Mouse (Mus musculus) brown adipose tissue, adult 24 weeks (tissue): ENCODE measurements at regions not wholly inside any gene's neighbourhood (a gene's known extent, or its start where the extent isn't known, plus 50 kb on each side); places are given as distances from the start of the nearest gene placed in this dataset.

ENCODE experiments used
- H3K27ac ChIP-seq: fragments of 200-500 bp; replicated peaks from 2 replicates; pipeline ENCODE4 v1.5.1; 2012; ENCODE audit warnings: low read depth, mild to moderate bottlenecking, low read length
- H3K4me1 ChIP-seq: fragments of 200-500 bp; 2 replicates; pipeline ENCODE4 v1.6.1; 2012; ENCODE audit warnings: low read length, mixed read lengths; ENCODE audit not compliant: control insufficient read depth, insufficient read depth, insufficient read length
- H3K4me3 ChIP-seq: fragments of 200-500 bp; 2 replicates; pipeline ENCODE4 v1.5.1; 2012; ENCODE audit warnings: low read depth, mild to moderate bottlenecking, low read length, moderate library complexity; ENCODE audit not compliant: insufficient read depth

DNA sequence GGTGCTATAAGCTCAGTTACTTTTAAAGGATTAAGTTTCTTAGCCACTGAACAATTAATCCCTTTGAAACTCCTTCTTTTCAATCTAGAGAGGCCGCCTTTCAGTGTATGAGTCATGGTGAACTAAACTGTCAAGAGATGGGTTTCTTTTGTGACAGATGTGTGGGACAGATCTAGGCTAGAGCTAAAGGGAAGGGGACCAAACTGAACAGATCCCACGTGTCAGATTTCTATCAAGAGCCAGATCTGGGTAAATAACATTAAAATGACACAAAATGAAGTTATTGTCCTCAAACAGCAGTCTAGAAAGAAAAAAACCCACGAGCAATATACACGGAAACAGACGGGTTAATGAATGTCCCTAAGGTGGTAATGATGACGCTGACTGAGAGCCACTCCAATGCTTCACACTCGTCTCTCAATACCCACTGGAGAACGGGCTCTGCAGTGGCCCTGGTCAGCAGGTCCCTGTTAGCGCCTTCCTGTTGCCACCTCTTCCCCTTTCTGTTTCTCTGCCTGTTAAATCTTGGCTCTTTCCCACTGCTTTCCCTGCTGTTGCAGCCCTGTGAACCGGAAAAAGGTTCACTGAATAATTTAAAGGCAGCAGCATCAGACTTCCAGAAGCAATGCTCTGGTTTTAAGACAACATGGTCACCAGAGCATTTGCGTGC lies 52.7 kb upstream of the Rab3gap2 start:
- H3K4me3 ChIP-seq = no peak overlapping the region
- no peaks in the 10 kb centered on the region for H3K4me1 ChIP-seq
- H3K27ac ChIP-seq = no peak overlapping the region

DNA sequence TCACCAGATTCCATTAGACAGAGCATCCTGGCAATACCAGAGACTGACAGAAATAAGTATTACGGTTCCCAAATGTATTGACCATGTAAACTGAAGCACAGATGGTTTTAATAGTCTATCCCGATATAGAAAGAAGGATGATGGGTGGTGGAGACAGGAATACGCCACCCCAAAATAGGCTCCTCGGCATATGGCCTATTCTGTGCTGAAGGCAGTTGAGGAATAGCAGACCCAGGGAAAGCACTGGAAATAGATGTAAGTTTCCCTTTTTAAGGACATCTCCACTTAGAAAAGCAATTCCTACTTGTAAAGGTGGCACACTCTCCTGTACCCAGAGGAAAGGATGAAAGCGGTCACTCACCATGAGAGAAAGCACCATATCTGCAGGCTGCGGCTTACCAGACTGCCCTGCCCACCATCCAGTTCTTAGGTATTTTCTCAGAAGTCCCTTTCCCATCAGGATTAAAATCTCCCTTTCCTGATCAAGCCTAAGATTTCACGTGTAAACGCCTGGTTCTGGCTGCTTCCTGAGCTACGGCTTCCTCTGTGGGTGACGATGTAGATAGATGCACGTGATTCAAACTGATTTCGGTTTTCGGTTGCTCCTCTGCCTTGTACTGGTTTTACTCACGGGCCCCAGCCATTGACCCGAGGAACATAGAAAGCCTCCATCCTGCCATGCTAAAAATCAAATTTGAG lies 53.3 kb upstream of the Rab3gap2 start:
- no peaks in the 10 kb centered on the region for H3K4me1 ChIP-seq
- no peak overlapping the region for H3K27ac ChIP-seq
- no peak overlapping the region for H3K4me3 ChIP-seq

DNA sequence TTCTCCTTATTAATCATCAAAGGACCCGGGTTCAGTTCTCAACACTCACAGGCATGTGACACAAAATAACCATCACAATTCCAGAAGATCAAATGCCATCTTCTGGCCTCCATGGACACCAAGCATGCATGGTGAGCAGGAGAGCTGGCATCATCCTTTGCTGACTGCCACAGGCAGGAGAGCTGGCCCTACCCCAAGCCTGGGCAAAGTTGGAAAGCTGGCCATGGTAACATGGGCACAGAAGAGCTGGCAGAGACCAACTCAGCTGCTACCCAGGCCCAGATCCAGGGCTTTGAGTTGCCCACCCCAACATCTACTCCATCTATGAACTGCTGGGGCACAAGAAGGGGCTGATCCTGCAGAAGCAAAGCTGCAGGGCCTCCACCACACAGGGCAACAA lies 59.1 kb upstream of the Rab3gap2 start:
- no peak overlapping the region for H3K4me3 ChIP-seq
- no peaks in the 10 kb centered on the region for H3K4me1 ChIP-seq
- no peak overlapping the region for H3K27ac ChIP-seq

DNA sequence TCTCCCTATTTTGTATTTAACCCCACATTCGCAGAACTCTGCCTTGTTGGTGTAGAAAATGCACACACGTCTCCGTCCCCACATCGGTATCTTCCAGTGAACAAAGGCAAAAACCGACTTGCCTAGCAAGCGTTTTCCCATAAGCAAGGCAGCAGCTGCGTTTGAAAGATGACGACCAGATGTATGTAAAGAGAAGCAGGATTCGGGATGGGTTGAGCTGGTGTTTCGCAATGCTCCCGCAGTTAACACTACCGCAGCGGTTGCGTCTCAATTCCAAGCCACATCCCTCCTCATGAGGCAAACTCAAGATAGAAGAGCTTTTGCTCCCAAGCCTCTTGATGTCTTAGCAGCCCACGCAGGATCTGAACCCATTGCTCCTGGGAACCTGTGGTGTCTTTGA lies 59.9 kb upstream of the Rab3gap2 start:
- no peak overlapping the region for H3K4me3 ChIP-seq
- no peaks in the 10 kb centered on the region for H3K4me1 ChIP-seq
- H3K27ac ChIP-seq = no peak overlapping the region

DNA sequence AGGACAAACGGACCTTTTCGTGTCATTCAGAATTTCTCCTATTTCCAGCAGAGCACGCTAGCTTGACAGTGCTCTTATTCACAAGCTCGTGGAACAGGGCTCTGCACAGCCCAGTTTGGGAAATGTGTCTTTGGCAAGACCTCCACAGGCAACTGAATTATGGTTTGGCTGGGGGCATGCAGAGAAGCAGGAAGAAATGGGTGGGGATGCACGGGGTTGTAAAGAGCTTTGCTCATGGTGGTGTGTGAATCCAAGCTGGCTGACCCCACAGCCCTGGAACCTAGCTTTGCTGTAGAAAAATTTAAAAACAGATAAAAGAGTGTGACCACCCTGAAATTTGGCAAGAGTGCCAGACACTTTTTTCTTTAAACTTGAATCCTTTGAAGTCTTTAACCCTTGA lies 63.6 kb upstream of the Rab3gap2 start:
- Histone ChIP-seq H3K27ac (no peak overlapping the region), H3K4me3 (no peak overlapping the region), H3K4me1 (no peaks in the 10 kb centered on the region)

DNA sequence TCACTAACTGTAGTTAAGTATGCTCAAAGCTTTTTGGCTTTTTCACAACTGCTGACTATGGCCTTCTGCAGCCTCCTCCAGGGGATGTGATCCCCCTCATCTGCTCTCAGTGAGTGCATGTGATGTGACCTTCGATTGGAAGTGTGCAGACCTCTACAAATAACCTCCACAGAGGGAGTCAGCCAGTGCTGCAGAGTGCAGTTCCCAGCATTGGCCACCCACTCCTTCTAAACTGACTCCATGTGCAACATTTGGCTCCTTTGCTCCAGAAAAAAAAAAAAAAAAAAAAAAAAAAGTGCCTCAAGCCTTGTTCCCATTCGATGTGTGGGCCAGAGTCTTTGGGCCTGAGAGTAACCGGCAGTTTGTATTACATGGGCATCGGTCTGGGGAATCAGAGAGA lies 75.7 kb upstream of the Rab3gap2 start:
- Histone ChIP-seq H3K4me1 (no peaks in the 10 kb centered on the region), H3K27ac (no peak overlapping the region), H3K4me3 (no peak overlapping the region)

DNA sequence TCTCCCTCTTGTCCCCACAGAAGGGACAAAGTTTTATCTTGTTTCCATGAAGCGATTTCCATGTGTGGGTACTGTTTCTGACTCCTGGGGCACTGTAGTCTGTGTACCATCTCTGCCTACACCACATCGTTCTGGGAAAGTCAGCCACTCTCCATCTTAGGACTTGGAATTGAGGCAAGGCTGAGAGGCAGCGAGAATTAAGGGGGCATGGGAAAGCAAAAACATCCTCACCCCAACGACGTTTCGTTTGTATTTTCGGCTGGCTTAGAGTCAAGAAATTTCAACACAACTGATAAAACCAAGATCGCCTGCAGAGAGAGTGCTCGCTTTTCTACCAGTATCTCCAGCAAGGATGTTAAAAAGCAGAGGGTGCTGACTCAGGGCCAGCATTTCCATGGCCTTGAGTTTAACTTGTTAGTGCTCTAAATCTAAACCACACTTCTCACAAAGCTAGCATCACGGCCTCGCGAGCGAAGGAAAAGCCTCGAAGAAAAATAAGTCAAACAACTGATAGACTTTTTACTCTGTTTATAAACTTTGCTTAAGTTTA lies 78.1 kb upstream of the Rab3gap2 start:
- Histone ChIP-seq H3K4me3 (no peak overlapping the region), H3K4me1 (no peaks in the 10 kb centered on the region), H3K27ac (no peak overlapping the region)

DNA sequence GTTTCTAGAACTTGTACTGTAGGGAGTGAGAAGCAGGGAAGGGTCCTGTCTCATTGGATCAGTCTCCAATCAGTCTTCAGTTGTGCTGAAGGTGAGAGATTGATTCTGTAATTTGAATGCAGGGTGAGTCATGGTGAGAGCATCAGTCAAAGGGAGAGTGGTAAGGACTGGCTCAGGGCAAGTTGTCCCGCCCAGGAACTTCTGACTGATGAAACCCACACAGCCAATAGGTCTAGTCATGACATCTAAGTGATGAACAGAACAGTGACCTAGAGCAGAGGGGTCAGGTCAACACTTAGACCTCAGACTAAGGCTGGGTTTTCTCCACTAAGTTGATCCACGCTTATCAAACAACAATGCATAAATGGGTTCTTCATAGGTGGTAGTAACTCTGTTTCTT lies 82.4 kb upstream of the Rab3gap2 start:
- Histone ChIP-seq H3K4me3 (no peak overlapping the region), H3K4me1 (no peaks in the 10 kb centered on the region), H3K27ac (no peak overlapping the region)

DNA sequence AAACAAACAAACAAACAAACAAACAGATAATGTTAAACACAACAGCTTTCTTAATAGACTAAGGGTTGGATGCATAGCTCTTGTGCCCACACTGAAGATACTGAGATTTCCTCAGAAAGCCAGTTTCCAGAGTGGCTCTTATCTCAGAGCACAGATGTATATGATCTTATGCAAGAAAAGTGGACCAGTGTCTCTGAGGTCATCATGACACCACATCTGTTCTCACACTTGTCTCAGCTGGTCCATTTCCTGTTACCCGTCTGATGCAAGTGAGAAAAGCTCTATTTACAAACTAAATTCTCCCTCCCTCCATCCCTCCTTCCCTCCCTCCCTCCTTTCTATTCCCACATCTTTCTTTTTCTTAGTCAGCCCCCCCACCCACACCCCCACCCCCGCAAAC lies 83.5 kb upstream of the Rab3gap2 start:
- Histone ChIP-seq H3K4me3 (no peak overlapping the region), H3K27ac (no peak overlapping the region), H3K4me1 (no peaks in the 10 kb centered on the region)

DNA sequence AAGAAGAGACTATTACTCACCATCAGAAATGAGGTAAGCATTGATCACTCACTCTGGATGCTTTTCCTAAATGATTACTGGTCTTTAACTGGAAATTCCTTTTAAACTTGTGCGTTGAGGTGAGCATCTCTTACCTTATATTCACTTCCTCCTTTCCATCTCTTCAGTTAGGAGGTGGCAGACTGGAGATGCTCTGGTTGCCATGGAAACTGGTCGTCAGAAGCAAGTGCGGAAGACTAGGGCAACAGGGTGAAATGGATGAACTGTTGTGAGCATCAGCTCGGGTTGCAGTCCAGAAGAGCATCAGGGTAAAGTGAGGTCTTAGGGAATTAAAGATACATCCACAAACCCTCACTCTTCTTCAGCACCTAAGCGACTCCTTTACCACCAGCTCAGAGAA lies 86.2 kb upstream of the Rab3gap2 start:
- Histone ChIP-seq H3K27ac (no peak overlapping the region), H3K4me3 (no peak overlapping the region)

DNA sequence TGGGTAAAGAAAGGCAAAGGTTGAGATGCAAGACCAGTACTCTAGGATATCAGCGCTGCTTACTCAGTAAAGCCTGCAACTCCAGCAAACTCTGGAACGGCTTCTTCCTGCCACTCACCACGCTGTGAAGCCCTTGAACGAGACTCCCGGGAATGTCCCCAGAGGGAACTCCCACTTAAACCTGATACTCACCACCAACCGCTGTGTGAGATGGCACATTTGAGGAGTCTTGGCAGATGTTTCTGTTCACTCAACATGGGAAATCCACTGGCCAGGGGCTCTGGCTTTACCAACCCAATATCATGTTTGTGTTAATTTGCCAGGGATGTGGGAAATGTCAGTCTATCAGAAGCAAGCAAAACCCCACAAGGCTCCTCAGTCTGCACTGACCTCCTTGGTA lies 90.2 kb upstream of the Rab3gap2 start:
- H3K4me3 ChIP-seq = no peak overlapping the region
- H3K27ac ChIP-seq = no peak overlapping the region
- no peaks in the 10 kb centered on the region for H3K4me1 ChIP-seq

More for the DNA sequence above, 86.2 kb upstream of the Rab3gap2 start:
- H3K4me1 ChIP-seq = no peaks in the 10 kb centered on the region

DNA sequence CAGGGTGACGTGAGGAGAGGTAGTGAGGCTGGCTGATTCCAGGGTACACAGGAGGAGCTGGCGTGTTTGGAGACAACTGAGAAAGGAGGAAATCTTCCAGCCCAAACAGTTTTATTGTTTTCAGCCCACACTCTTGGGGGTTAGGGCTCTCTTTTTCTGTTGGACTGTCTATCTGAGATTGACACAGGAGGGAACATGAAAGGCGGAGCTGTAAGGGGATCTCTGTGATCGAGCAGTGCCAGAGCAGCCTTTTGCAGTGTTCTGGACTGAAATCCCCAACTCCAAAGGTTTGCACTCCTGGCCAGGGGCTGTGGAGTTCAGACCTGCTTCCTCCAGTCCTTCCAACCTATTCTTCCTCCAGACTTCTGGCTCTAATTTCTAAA lies 91.9 kb upstream of the Rab3gap2 start:
- no peak overlapping the region for H3K4me3 ChIP-seq
- no peaks in the 10 kb centered on the region for H3K4me1 ChIP-seq
- no peak overlapping the region for H3K27ac ChIP-seq

DNA sequence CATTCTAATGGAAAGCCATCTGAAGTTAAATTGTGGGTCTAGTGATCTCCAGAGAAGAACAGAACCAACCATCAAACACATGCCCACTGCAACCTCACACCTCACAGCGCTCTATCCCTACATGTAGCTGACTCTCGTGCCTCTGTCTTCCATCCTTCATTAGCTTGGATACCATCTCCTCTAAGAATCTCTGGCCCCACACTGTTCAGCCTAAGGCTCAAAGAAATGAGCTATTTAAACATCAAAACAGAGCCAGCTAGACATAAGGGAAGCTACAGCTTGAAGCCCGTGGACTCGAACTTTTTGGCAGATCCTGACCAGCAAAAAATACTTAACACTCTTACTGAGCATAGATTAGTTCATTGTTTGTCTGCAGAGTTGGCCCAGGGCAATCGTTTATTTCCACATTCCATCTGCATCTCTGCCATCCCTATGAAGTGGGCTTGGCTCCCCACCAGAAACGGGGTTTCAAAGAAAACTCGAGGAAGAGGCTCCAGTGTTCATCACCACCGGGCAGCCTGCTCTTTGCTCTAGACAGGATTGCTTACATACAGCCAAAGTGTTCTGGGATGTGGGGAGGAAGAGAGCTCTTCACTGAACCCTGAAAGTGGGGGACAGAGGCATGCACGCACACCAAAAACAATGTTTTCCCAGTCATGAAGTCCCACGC lies 92.4 kb upstream of the Rab3gap2 start:
- H3K27ac ChIP-seq = no peak overlapping the region
- no peak overlapping the region for H3K4me3 ChIP-seq
- no peaks in the 10 kb centered on the region for H3K4me1 ChIP-seq

DNA sequence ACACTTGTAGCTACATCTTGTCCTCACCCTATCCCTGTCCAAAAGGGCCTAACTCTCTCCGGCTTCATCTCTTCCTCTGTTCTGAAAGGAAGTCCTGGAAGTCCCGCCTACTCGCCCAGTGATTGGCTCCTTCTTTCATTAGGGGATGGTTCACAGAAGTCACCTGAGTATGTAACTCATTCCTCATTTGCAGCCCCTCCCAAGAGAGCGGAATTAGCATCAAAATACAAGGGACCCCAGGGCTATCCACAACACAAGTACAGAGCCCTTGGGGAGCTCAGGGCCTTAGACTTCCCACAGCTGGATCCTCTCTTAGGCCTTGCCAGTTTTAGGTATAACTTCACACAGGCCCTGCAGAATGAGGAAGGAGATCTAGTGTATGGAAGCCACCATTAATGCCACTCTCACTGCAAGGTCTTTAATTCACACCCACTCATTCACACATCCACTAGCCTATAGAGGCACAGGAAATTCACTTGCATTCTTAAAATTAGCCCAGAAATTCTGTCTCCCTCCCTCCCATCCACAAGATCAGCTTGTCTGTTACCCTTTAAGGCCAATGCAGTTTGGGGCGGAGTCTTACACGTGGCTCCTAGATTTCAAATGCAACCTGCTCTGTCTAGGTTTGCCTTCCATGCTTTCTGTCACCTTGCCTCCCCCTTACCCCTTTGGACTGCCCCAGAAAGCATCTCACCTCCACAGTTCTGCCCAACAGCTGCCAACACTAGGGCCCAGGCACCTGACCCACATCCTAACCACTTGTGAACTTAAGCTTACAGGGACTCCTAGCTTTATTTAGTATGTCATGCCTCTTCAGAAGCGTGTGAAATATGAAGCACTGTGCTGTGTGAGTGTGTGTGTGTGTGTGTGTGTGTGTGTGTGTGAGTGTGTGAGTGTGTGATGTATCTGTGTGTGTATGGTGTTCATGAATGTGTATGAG lies 98.7 kb upstream of the Rab3gap2 start:
- H3K27ac ChIP-seq = no peak overlapping the region
- H3K4me1 ChIP-seq = no peaks in the 10 kb centered on the region
- no peak overlapping the region for H3K4me3 ChIP-seq

DNA sequence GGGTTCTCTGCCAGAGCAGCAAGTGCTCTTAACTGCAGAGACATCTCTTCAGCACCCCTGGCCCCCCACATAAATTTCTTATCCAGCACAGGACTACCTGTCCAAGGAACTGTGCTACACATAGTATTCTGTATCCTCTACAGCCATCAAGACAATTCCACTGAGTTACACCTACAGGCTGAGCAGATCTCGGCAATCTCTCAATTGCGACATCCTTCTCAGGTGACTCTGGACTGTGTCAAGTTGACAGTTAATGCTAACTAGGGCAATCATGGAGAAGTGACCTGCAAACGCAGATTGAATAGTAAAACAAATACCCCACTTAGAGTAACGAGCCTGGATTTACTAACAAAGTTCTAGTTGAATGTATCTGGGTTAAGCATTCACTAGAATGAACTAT lies 100.1 kb upstream of the Rab3gap2 start:
- H3K4me1 ChIP-seq = no peaks in the 10 kb centered on the region
- H3K27ac ChIP-seq = no peak overlapping the region
- no peak overlapping the region for H3K4me3 ChIP-seq
